Mouse (Mus musculus) kidney, postnatal 0 days (tissue): Measurements from ENCODE around the gene Tmem132a. TPM values are rescaled to one million over a fixed set of nuclear protein-coding genes. Genes with fewer than 3 reads are reported as not detected.
A peak's percentile ranks its signal among the peaks of the same experiment; 100 is the strongest.

Source experiments
- ATAC-seq: fragments of 200-750 bp; cut with Nextera tagmentation; replicated peaks from 2 replicates; pipeline ENCODE4 v1.8.0; 2017; ENCODE audit warnings: low read depth, moderate number of reproducible peaks, moderate TSS enrichment, moderate library complexity; ENCODE audit not compliant: low FRiP score
- DNase-seq: peaks from one replicate; pipeline ENCODE4 v3.0.0-alpha.2; 2016; ENCODE audit warnings: low spot score
- H3K27ac ChIP-seq: fragments of 300-500 bp; sonication (generic); 2 replicates; pipeline ENCODE4 v1.5.1; 2014; ENCODE audit warnings: mild to moderate bottlenecking
- H3K27me3 ChIP-seq: fragments of 300-500 bp; sonication (generic); 2 replicates; pipeline ENCODE4 v1.6.1; 2014; ENCODE audit warnings: low read length, mixed read lengths; ENCODE audit not compliant: insufficient read depth
- H3K36me3 ChIP-seq: fragments of 300-500 bp; sonication (generic); 2 replicates; pipeline ENCODE4 v1.6.1; 2014; ENCODE audit warnings: low read length, mixed read lengths; ENCODE audit not compliant: insufficient read depth
- H3K4me1 ChIP-seq: fragments of 300-500 bp; sonication (generic); replicated peaks from 2 replicates; pipeline ENCODE4 v1.6.1; 2014; ENCODE audit warnings: antibody characterized with exemption, low read length, mixed read lengths; ENCODE audit not compliant: insufficient read depth
- H3K4me2 ChIP-seq: fragments of 300-500 bp; sonication (generic); 2 replicates; pipeline ENCODE4 v1.6.1; 2014; ENCODE audit warnings: mild to moderate bottlenecking, low read length, moderate library complexity, mixed read lengths
- H3K4me3 ChIP-seq: fragments of 300-500 bp; sonication (generic); replicated peaks from 2 replicates; pipeline ENCODE4 v1.5.1; 2014; ENCODE audit warnings: low read depth, low read length
- H3K9ac ChIP-seq: fragments of 300-500 bp; sonication (generic); 2 replicates; pipeline ENCODE4 v1.6.1; 2014; ENCODE audit warnings: low read depth, low read length
- H3K9me3 ChIP-seq: fragments of 300-500 bp; sonication (generic); replicated peaks from 2 replicates; pipeline ENCODE4 v1.6.1; 2016; ENCODE audit warnings: low read length, inconsistent platforms, mixed read lengths
- CTCF ChIP-seq: IDR thresholded peaks from 2 replicates; pipeline ENCODE4 v1.5.1; 2016; ENCODE audit warnings: antibody characterized with exemption, low read depth, mild to moderate bottlenecking, moderate library complexity
- WGBS: fragments of 180-500 bp; shearing (Covaris S2); extraction: QIAGEN DNeasy Blood & Tissue Kit; methylation state at CpG from one replicate; pipeline ENCODE4 v1.1.7; 2014; 5-methylcytosine and 5-hydroxymethylcytosine counted together
- polyA plus RNA-seq: library from polyadenylated mRNA; unstranded; fragments of >200 nt; fragmentation: Nextera tagmentation; extraction: Ambion mirVana; gene quantifications from 2 replicates; pipeline ENCODE4 v1.2.1, GENCODE M21; 2015

Gene Tmem132a
- polyA plus RNA-seq, 1 experiment from 2014 or later = 43.5 TPM

- ATAC-seq (no peak), DNase-seq (no peak)
- H3K27me3 ChIP-seq = no peaks in the 10 kb centered on the region
- no peaks in the 10 kb centered on the region for H3K9me3 ChIP-seq
- no peak overlapping the region for H3K27ac ChIP-seq
- no peak overlapping the region for H3K9ac ChIP-seq
- no peak overlapping the region for H3K4me2 ChIP-seq
- no peaks in the 10 kb centered on the region for H3K36me3 ChIP-seq
- no peak overlapping the region for H3K4me3 ChIP-seq
- no peaks in the 10 kb centered on the region for H3K4me1 ChIP-seq
- 87% methylated on average over 5 of the region's 5 CpGs for WGBS
- TF ChIP-seq CTCF = no peak
Observed at GRCm38 (mm10) chr19:10828321-10828720, 41.4 kb downstream of the Tmem132a start.

- no peak overlapping the region for H3K4me2 ChIP-seq
- no peak for TF ChIP-seq CTCF
- H3K4me3 ChIP-seq = no peak overlapping the region
- no peaks in the 10 kb centered on the region for H3K27me3 ChIP-seq
- H3K9ac ChIP-seq = no peak overlapping the region
- no peak overlapping the region for H3K27ac ChIP-seq
- no peaks in the 10 kb centered on the region for H3K36me3 ChIP-seq
- WGBS = 87% methylated on average over 7 of the region's 7 CpGs
- H3K9me3 ChIP-seq = no peaks in the 10 kb centered on the region
- ATAC-seq (no peak), DNase-seq (no peak)
- no peaks in the 10 kb centered on the region for H3K4me1 ChIP-seq
Observed at GRCm38 (mm10) chr19:10824061-10824460, 45.7 kb downstream of the Tmem132a start.

GRCm38 (mm10) chr19:10822534-10822933, 47.2 kb downstream of the Tmem132a start:
- H3K4me3 ChIP-seq = no peak overlapping the region
- no peaks in the 10 kb centered on the region for H3K4me1 ChIP-seq
- 89% methylated on average over 4 of the region's 4 CpGs for WGBS
- H3K27me3 ChIP-seq = no peaks in the 10 kb centered on the region
- H3K4me2 ChIP-seq = no peak overlapping the region
- no peaks in the 10 kb centered on the region for H3K9me3 ChIP-seq
- DNase-seq (no peak), ATAC-seq (no peak)
- TF ChIP-seq CTCF = no peak
- no peaks in the 10 kb centered on the region for H3K36me3 ChIP-seq
- H3K9ac ChIP-seq = no peak overlapping the region
- no peak overlapping the region for H3K27ac ChIP-seq

- Histone ChIP-seq H3K9me3 (no peaks in the 10 kb centered on the region), H3K27ac (no peak overlapping the region), H3K27me3 (no peaks in the 10 kb centered on the region), H3K36me3 (no peaks in the 10 kb centered on the region), H3K4me3 (no peak overlapping the region), H3K4me2 (no peak overlapping the region), H3K4me1 (no peaks in the 10 kb centered on the region), H3K9ac (no peak overlapping the region)
- WGBS = 71% methylated on average over 7 of the region's 7 CpGs
- ATAC-seq = no peak
- DNase-seq = no peak
- no peak for TF ChIP-seq CTCF
Observed at GRCm38 (mm10) chr19:10821319-10821718, 48.4 kb downstream of the Tmem132a start.

- Histone ChIP-seq H3K27ac (no peak overlapping the region), H3K36me3 (no peaks in the 10 kb centered on the region), H3K4me3 (peak overlapping the region; percentile 21), H3K9ac (no peak overlapping the region), H3K4me1 (no peaks in the 10 kb centered on the region), H3K9me3 (no peaks in the 10 kb centered on the region), H3K4me2 (peak overlapping the region; percentile 49), H3K27me3 (no peaks in the 10 kb centered on the region)
- DNase-seq (peak; percentile 77), ATAC-seq (peak; percentile 88)
- 12% methylated on average over 17 of the region's 17 CpGs for WGBS
- TF ChIP-seq CTCF = no peak
Observed at GRCm38 (mm10) chr19:10818217-10818946, 51.4 kb downstream of the Tmem132a start.

GRCm38 (mm10) chr19:10816462-10816861, 53.3 kb downstream of the Tmem132a start:
- 68% methylated on average over 2 of the region's 2 CpGs for WGBS
- no peak for ATAC-seq
- Histone ChIP-seq H3K4me1 (no peaks in the 10 kb centered on the region), H3K4me2 (no peak overlapping the region), H3K9ac (no peak overlapping the region), H3K27me3 (no peaks in the 10 kb centered on the region), H3K36me3 (no peaks in the 10 kb centered on the region), H3K27ac (no peak overlapping the region), H3K4me3 (no peak overlapping the region), H3K9me3 (no peaks in the 10 kb centered on the region)
- no peak for TF ChIP-seq CTCF
- no peak for DNase-seq

GRCm38 (mm10) chr19:10815871-10816270, 53.9 kb downstream of the Tmem132a start:
- DNase-seq (no peak), ATAC-seq (no peak)
- no peak overlapping the region for H3K9ac ChIP-seq
- H3K4me2 ChIP-seq = no peak overlapping the region
- no peaks in the 10 kb centered on the region for H3K4me1 ChIP-seq
- H3K27ac ChIP-seq = no peak overlapping the region
- H3K4me3 ChIP-seq = no peak overlapping the region
- H3K9me3 ChIP-seq = no peaks in the 10 kb centered on the region
- WGBS = 82% methylated on average over 6 of the region's 6 CpGs
- H3K27me3 ChIP-seq = no peaks in the 10 kb centered on the region
- H3K36me3 ChIP-seq = no peaks in the 10 kb centered on the region
- TF ChIP-seq CTCF = no peak
